Mouse (Mus musculus) ovary, postnatal 14 days (tissue): ENCODE measurements around the gene Slc25a13.

Experiments
- DNase-seq: peaks from one replicate; pipeline ENCODE4 v3.0.0; 2022; ENCODE audit warnings: low spot score

Gene Slc25a13

GRCm38 (mm10) chr6:6216507-6217285, at the start of gene Slc25a13:
TSS of gene Slc25a13 (minus strand) at chr6:6217173.
- peak; percentile 55 for DNase-seq

DNA sequence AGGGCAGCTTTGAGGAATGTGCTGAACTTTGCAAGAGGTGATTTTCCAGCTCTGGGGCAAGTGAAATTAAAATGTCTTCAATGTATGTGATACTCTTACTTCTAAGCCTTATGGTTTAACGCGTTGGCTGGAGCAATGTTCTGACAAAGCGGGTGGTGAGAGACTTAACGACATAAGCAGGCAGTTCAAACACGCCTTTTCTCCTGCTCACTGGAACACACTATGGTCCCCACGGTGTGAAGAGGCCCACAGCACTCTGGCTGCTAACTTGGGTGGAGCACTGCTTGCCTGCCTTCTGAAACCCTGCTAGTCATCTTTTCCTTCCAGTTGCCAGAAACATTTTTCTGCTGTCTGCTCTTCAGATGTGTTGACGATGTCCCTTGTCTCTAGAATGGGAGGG, 48.8 kb upstream of the Slc25a13 start:
- DNase-seq = no peak

- DNase-seq = no peak
Observed at GRCm38 (mm10) chr6:6263293-6263911, 46.4 kb upstream of the Slc25a13 start.

- no peak for DNase-seq
Observed at GRCm38 (mm10) chr6:6260917-6261316, 43.9 kb upstream of the Slc25a13 start.

GRCm38 (mm10) chr6:6248500-6248899, 31.5 kb upstream of the Slc25a13 start:
- no peak for DNase-seq

DNA sequence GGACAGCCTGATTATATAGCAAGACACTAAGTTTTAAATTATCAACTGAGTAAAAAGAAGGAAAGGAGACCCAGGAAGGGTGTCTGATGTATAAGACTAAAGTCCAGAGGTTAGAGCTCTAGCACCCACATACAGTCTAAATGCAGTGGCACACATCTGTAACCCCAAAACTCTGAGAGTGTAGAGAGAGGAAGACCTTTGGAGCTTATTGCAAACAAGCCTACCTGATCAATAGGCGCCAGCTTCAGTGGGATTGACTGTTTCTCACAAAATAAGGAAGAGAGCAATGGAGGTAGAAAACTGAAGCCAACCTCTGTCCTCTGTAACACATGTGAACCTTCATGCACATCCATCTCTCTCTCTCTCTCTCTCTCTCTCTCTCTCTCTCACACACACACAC, 26.9 kb upstream of the Slc25a13 start:
- DNase-seq = no peak

- no peak for DNase-seq
Observed at GRCm38 (mm10) chr6:6242114-6242513, 25.1 kb upstream of the Slc25a13 start.

- no peak for DNase-seq
Observed at GRCm38 (mm10) chr6:6236788-6237298, 19.9 kb upstream of the Slc25a13 start.

GRCm38 (mm10) chr6:6230262-6230661, 13.3 kb upstream of the Slc25a13 start:
- no peak for DNase-seq

DNA sequence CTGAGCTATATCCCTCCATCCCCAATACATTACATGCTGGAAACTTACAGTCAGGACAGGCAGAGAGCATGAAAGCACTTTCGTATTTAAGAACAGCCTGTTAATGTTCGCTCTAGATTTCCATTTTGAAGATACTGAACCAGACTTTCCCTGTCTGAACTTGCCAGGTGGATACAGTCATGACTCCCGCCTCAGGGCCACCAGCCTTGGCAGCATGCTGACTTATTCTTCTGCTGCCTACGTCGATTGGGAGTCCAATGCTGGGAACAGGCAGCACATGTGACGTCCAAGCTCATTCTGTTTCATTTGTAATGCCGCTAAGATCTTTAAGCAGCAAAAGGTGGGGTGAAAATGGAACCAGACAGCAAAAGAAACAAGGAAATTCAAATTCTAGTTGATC, 5.7 kb upstream of the Slc25a13 start:
- DNase-seq = no peak

DNA sequence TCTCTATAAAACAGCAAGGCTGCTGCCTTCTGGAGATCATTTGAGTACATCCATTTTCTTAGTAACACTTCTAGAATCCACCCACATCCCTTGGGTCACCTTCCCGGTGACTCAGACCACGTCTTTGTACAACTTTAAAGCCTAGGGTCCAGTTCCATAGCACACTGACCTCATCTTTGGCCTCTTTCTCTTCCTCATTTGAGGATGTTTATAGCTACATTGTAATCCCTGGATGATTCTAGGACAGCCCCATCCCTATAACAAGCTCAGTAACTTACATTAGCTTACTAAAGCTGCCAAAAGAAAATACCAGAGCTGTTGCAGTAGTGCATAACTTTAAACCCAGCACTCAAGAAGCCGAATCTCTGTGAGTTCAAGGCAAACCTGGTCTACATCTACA, 3.6 kb upstream of the Slc25a13 start:
- no peak for DNase-seq

GRCm38 (mm10) chr6:6219661-6220370, 2.8 kb upstream of the Slc25a13 start:
- DNase-seq = no peak

GRCm38 (mm10) chr6:6217286-6217625, 283 bp upstream of the Slc25a13 start:
- no peak for DNase-seq

GRCm38 (mm10) chr6:6216120-6216506, 860 bp downstream of the Slc25a13 start:
- DNase-seq = no peak

DNA sequence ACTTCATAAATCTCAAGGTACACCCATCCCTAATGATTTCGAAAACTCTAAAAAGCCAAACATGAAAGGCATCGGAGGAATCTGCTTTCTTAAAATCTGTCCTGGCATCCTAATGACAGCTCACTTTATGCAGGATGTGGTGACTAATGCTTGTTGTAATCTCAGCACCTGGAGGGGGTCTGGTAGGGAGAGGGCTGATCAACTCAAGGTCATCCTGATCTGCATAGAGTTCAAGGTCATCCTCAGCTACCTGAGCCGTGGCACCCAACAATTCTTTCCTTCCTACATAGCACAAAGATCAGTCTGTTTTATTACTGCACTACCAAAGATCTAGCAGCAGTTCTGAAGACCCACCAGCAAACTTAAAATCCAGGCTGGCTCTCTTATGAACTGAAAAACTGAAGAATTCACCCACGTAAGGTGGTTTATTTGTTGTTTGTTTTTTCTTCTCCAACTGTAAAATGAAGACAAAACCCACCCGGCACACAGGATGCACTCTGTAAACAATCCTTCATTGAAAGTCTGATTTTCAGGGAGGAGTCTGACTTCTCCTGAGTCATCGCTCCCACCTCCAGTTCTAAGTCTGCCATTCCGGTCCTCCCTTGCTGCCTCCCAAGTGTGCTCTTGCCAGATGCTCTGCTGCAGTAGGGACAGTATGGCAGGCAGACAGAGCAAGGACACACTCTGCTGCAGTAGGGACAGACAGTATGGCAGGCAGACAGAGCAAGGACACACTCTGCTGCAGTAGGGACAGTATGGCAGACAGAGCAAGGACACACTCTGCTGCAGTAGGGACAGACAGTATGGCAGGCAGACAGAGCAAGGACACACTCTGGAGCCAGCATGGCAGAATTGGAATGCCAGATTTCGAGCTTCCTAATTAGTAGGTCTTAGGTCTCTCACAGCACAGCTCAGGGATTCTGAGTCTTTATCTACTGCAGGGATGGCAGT, 4.3 kb downstream of the Slc25a13 start:
- DNase-seq = no peak

DNA sequence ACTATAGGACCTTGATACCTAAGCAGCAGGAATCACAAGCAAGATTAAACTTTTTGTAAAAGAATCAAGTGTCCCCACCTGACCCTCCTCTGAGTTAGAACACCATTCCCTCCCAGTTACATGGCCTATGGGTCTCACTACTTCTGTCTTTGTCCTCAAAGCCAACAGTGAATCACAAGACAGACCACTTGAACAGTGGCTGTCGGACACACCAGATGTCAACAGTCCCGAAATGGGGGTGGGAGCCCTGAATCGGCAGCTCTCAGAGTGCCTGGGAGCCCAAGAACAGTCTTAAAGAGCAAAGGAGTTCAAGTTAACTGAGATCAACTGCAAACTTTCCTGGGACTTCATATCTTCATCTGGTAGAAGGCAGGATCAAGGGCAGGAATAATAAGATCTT, 5.0 kb downstream of the Slc25a13 start:
- DNase-seq = no peak

DNA sequence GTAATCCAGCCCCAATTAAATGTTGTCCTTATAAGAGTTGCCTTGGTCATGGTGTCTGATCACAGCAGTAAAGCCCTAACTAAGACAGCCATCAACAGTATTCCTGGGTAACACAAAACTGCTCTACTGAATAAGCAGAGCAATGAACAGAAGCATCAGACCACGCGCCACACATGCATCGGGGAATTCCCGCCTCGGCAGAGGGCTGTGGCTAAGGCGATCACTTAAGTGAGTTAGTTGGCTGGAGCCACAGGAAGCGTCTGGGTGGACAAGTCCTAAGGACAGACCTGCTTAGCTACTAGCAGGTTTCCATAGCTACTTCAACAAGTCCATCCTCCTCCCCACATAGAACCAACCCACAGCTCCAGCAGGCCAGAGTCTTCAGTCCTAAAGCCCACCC, 6.3 kb downstream of the Slc25a13 start:
- no peak for DNase-seq

DNA sequence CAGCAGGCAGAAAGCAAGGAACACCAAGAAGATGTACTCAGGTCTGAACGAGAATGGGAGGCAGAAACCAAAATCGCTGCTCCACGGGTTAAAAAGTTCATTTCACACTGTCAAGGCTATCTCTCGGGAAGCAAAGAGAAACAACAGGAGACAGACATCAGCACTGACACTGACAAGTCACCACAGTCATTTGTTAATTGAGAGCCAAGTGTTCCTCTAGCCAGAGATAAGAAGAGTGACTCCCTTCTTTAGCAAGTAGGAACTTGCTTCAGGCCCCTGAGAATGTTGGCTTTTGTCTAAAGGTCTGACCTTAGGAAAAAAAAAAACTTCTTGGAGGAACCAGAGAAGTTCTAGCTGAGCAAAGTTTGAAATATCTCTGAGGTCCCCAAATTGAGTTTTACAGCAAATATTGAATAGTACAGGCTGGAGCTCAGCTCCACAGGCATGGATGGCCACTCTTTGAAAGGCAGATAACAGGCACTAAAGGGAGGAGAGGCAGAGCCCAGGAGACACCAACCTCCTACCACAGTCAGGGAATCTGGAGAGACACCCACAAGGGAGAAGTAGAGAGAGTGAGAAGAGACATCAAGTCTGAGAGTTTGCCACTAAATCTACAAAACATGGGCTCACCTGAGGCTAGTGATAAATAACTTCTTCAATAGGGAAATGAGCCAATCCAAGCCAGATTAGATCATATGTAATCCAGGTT, 8.5 kb downstream of the Slc25a13 start:
- DNase-seq = no peak

GRCm38 (mm10) chr6:6207836-6208235, 9.1 kb downstream of the Slc25a13 start:
- no peak for DNase-seq

DNA sequence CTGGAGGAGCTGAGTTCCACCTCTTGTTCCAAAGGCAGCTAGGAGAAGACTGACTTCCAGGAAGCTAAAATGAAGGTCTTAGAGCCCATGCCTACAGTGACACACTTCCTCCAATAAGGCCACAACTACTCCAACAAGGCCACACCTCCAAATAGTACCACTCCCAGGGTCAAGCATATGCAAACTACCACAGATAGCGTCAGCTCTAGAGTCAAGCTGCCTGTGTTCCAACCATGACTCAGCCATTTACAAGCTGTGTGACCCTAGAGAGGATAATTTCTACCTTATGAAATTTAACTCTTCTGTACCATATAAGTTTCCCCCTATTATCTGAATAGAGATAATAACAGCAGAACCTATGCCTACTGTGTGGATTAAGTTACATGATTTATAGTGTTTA, 9.6 kb downstream of the Slc25a13 start:
- DNase-seq = no peak

DNA sequence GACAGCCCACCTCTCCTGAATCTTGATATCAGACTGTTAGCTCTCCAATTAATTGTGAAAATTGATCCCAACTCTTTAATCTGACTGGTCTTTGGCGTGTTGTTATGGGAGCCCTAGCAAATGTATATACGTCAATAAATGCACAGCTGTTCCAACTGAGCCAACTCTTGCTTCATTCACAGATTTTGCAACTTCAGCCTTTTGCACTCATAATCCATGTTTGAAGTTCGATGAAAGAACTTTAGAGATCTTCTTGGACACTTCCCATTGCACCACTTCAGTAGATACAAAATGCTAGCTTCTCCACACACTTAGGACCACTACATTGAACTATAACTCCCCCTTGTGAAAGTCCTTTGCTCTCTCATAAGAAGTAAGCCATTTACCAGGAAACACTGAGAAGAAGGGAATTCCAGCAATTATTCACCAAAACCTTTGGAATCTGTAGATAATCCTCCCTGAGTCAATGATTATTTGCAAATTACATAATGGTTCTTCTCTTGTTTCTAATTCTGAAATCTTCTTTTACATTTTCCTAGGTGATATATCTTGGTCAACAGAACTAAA, 11.3 kb downstream of the Slc25a13 start:
- DNase-seq = no peak
